Mouse (Mus musculus) forebrain, postnatal 0 days (tissue): Measurements from ENCODE around the gene Nfatc3. TPM values are rescaled to one million over a fixed set of nuclear protein-coding genes. Genes with fewer than 3 reads are reported as not detected.

Experiments used
- ATAC-seq: fragments of 200-750 bp; cut with Nextera tagmentation; 2 replicates; pipeline ENCODE4 v1.8.0; 2017; ENCODE audit warnings: mild to moderate bottlenecking, moderate library complexity
- DNase-seq: peaks from one replicate; pipeline ENCODE4 v3.0.0-alpha.2; 2015
- H3K27ac ChIP-seq: fragments of 300-500 bp; sonication (generic); 2 replicates; pipeline ENCODE4 v1.5.1; 2014; ENCODE audit warnings: low read depth, mild to moderate bottlenecking, antibody characterized with exemption, low read length, moderate library complexity, mixed read lengths
- H3K27me3 ChIP-seq: fragments of 300-500 bp; sonication (generic); 2 replicates; pipeline ENCODE4 v1.6.1; 2014; ENCODE audit warnings: mild to moderate bottlenecking, low read length, mixed read lengths; ENCODE audit not compliant: insufficient read depth
- H3K36me3 ChIP-seq: fragments of 300-500 bp; sonication (generic); 2 replicates; pipeline ENCODE4 v1.6.1; 2014; ENCODE audit warnings: mild to moderate bottlenecking, moderate library complexity; ENCODE audit not compliant: insufficient read depth
- H3K4me1 ChIP-seq: fragments of 300-500 bp; sonication (generic); 2 replicates; pipeline ENCODE4 v1.6.1; 2014; ENCODE audit warnings: antibody characterized with exemption; ENCODE audit not compliant: insufficient read depth
- H3K4me2 ChIP-seq: fragments of 300-500 bp; sonication (generic); 2 replicates; pipeline ENCODE4 v1.6.1; 2014; ENCODE audit warnings: low read depth, mild to moderate bottlenecking, moderate library complexity
- H3K4me3 ChIP-seq: fragments of 300-500 bp; sonication (generic); 2 replicates; pipeline ENCODE4 v1.5.1; 2014; ENCODE audit warnings: low read depth, low read length, mixed read lengths
- H3K9ac ChIP-seq: fragments of 300-500 bp; sonication (generic); 2 replicates; pipeline ENCODE4 v1.6.1; 2014; ENCODE audit warnings: mild to moderate bottlenecking
- H3K9me3 ChIP-seq: fragments of 300-500 bp; sonication (generic); 2 replicates; pipeline ENCODE4 v1.6.1; 2016; ENCODE audit warnings: low read length
- CTCF ChIP-seq: sonication (generic); IDR thresholded peaks from 2 replicates; pipeline ENCODE4 v1.5.1; 2016; ENCODE audit warnings: antibody characterized with exemption, control low read depth, low read depth
- WGBS: fragments of 180-500 bp; shearing (Covaris S2); extraction: QIAGEN DNeasy Blood & Tissue Kit; methylation state at CpG from one replicate; pipeline ENCODE4 v1.1.7; 2014; 5-methylcytosine and 5-hydroxymethylcytosine counted together
- polyA plus RNA-seq: library from polyadenylated mRNA; unstranded; fragments of >200 nt; fragmentation: Nextera tagmentation; extraction: Ambion mirVana; gene quantifications from 2 replicates; pipeline ENCODE4 v1.2.1, GENCODE M21; 2015
- total RNA-seq: library from RNA; depleted of rRNA; stranded (reverse); fragments of >200 nt; gene quantifications from 2 replicates; pipeline ENCODE4 v1.2.3, GENCODE M21; 2014

The Nfatc3 gene
- total and polyA plus RNA-seq, 2 experiments from 2014 or later: 1.9 to 16.0 TPM

DNA sequence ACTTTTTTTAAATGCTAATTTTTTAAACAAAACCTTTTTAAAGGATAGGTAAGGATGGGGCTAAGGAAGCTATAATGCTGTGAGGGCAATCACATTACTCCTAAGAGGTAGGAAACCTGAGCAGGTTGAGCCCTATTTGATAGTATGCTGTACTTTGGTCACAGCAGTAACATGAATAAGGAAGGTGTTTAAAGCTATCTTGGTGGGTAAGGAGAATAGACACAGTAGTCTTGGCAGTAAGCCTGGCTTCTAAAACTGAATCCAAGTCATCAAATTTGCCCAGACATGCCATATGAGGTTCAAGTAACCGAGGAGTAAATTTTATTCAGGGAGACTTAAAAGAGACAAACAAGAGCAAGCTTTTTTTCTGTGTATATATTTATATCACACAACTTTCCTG lies 10.9 kb downstream of the Nfatc3 start:
- DNase-seq: peak; percentile 73
- WGBS: 18% methylated on average over 1 of the region's 1 CpGs

DNA sequence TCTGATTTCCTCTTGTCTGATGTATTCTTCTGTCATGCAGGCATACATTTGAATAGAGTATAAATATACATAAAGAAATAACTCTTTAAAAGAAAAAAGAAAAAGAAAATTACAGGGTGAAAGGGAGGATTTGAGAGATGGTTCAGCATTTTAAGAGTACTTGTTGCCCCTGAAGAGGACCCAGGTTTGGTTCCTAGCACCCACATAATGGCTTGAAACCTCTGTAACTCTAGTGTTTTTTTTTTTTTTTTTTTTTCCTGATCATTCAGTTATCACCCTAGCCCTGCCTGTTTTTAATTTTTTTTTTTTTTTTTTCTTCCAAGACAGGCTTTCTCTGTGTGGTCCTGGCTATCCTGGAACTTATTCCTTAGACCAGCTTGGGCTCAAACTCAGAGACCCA lies 13.5 kb downstream of the Nfatc3 start:
- no peaks in the 10 kb centered on the region for H3K27me3 ChIP-seq
- H3K4me1 ChIP-seq: no peaks in the 10 kb centered on the region
- H3K9me3 ChIP-seq: no peaks in the 10 kb centered on the region
- no peak for DNase-seq
- H3K4me2 ChIP-seq: no peak overlapping the region
- no peaks in the 10 kb centered on the region for H3K36me3 ChIP-seq
- H3K27ac ChIP-seq: no peak overlapping the region
- ATAC-seq: no peak
- TF ChIP-seq CTCF: no peak
- no peak overlapping the region for H3K4me3 ChIP-seq
- no peak overlapping the region for H3K9ac ChIP-seq

More for the DNA sequence above, 10.9 kb downstream of the Nfatc3 start:
- Histone ChIP-seq H3K27me3 (no peaks in the 10 kb centered on the region), H3K27ac (no peak overlapping the region), H3K4me1 (no peaks in the 10 kb centered on the region), H3K9me3 (no peaks in the 10 kb centered on the region), H3K9ac (no peak overlapping the region), H3K4me3 (no peak overlapping the region), H3K36me3 (no peaks in the 10 kb centered on the region), H3K4me2 (no peak overlapping the region)
- no peak for TF ChIP-seq CTCF
- no peak for ATAC-seq

DNA sequence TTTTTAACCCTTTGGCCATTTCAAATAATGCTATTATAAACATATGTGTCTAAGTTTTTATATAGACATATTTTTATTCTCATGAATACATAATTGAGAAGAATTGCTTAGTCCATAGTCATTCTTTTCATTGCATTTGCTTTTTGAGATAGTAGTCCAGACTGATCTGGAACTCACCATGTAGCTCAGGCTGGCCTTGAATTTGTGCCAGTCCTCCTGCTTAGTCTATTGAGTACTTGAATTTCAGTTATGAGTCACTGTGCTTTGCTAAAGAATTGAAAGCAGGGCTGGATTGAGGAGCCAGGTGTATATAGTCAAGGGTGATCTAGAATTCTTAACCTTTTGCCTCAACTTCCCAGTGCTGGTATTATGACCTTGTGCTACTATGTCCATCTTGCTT lies 15.6 kb downstream of the Nfatc3 start:
- ATAC-seq (no peak), DNase-seq (no peak)
- H3K4me2 ChIP-seq: no peak overlapping the region
- no peaks in the 10 kb centered on the region for H3K27me3 ChIP-seq
- H3K4me1 ChIP-seq: no peaks in the 10 kb centered on the region
- no peak for TF ChIP-seq CTCF
- 0 out of 2 replicates have a peak, but pooled peaks cover 3% of the 10 kb centered on the region for H3K36me3 ChIP-seq
- H3K4me3 ChIP-seq: no peak overlapping the region
- H3K9me3 ChIP-seq: no peaks in the 10 kb centered on the region
- no peak overlapping the region for H3K9ac ChIP-seq
- H3K27ac ChIP-seq: no peak overlapping the region

DNA sequence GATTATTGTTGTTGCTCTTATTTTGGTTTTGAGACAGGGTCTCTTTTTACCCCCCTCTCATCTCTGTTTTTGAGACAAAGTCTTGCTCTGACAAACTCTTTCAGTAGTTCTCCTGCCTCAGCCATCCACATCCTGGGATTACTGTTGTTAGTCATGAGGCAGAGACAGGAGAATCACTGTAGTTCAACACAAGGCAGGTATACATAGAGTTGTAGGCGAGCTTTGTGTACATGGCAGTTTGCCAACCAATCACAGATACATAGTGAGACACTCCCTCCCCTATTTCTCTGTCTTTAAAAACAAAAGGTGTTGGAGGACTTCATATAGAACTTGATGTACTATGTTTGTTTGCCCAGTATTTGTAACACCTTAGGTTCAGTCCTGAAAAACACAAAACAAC lies 16.0 kb downstream of the Nfatc3 start:
- H3K27ac ChIP-seq: 0 out of 2 replicates have a peak overlapping the region, but pooled peaks have one; percentile 10
- H3K4me1 ChIP-seq: no peaks in the 10 kb centered on the region
- H3K9me3 ChIP-seq: no peaks in the 10 kb centered on the region
- no peak overlapping the region for H3K4me3 ChIP-seq
- DNase-seq (no peak), ATAC-seq (no peak)
- 58% methylated on average over 1 of the region's 1 CpGs for WGBS
- no peak overlapping the region for H3K9ac ChIP-seq
- H3K36me3 ChIP-seq: 0 out of 2 replicates have a peak, but pooled peaks cover 7% of the 10 kb centered on the region
- no peak overlapping the region for H3K4me2 ChIP-seq
- H3K27me3 ChIP-seq: no peaks in the 10 kb centered on the region
- TF ChIP-seq CTCF: no peak

DNA sequence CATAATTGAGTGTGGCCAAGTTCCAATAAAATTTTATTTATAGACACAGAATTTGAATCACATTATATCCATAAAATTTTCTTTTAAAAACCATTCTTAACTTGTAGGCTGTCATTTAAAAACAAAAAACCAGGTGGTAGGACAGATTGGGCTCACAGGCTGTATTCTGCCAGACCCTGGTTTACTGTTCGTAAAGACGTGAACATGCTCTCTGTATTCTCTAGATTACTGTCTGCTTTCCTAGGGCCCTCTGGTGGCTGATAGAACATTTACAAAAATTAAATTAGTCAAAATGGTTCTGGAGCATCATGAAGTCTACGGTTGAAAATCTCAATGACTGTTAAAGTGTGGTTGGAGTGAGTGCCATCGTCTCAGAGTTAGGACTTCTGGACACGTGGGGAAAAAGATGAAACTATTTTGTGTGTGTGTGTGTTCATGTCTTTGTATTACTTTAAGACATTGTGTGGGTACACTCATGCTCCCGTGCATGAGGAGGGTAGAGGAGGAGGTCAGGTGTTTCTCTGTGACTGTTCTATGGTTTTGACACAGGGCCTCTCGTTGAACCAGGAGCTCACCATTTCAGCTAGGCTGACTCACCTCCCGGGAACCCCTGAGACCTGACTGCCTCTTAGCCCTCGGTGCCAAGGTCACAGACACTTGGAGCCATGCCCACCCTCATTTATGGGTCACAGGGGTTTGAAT lies 16.7 kb downstream of the Nfatc3 start:
- ATAC-seq: peak; percentile 94
- WGBS: 71% methylated on average over 9 of the region's 9 CpGs

DNA sequence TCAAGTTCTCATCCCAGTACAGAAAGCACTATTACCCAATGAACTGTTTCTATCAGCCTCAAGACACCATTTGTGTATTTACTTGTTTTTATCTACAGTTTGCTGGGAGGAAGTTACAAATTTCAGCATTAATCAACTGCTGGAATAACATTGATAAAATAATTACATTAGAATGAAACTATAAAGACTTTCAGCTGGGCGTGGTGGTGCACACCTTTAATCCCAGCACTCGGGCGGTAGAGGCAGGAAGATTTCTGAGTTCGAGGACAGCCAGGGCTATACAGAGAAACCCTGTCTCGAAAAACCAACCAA lies 17.2 kb downstream of the Nfatc3 start:
- TF ChIP-seq CTCF: no peak
- DNase-seq: no peak
- 96% methylated on average over 5 of the region's 5 CpGs for WGBS

More for the DNA sequence above, 16.7 kb downstream of the Nfatc3 start:
- H3K9me3 ChIP-seq: no peaks in the 10 kb centered on the region
- peak; percentile 82 for DNase-seq
- H3K9ac ChIP-seq: no peak overlapping the region
- peak; percentile 59 for TF ChIP-seq CTCF
- 0 out of 2 replicates have a peak, but pooled peaks cover 7% of the 10 kb centered on the region for H3K36me3 ChIP-seq
- 0 out of 2 replicates have a peak overlapping the region, but pooled peaks have one; percentile 2 for H3K27ac ChIP-seq
- H3K4me1 ChIP-seq: no peaks in the 10 kb centered on the region
- H3K4me2 ChIP-seq: no peak overlapping the region
- no peaks in the 10 kb centered on the region for H3K27me3 ChIP-seq
- no peak overlapping the region for H3K4me3 ChIP-seq

GRCm38 (mm10) chr8:106076612-106077011 lies 18.0 kb downstream of the Nfatc3 start:
- no peaks in the 10 kb centered on the region for H3K27me3 ChIP-seq
- WGBS: 81% methylated on average over 5 of the region's 5 CpGs
- H3K4me3 ChIP-seq: no peak overlapping the region
- no peak for DNase-seq
- H3K4me1 ChIP-seq: no peaks in the 10 kb centered on the region
- H3K4me2 ChIP-seq: no peak overlapping the region
- no peak overlapping the region for H3K27ac ChIP-seq
- TF ChIP-seq CTCF: peak; percentile 46
- no peak overlapping the region for H3K9ac ChIP-seq
- no peaks in the 10 kb centered on the region for H3K9me3 ChIP-seq
- no peak for ATAC-seq
- H3K36me3 ChIP-seq: 0 out of 2 replicates have a peak, but pooled peaks cover 7% of the 10 kb centered on the region

More for the DNA sequence above, 17.2 kb downstream of the Nfatc3 start:
- no peak for ATAC-seq
- no peaks in the 10 kb centered on the region for H3K27me3 ChIP-seq
- no peaks in the 10 kb centered on the region for H3K9me3 ChIP-seq
- H3K4me2 ChIP-seq: no peak overlapping the region
- no peak overlapping the region for H3K9ac ChIP-seq
- H3K27ac ChIP-seq: 0 out of 2 replicates have a peak overlapping the region, but pooled peaks have one; percentile 2
- 0 out of 2 replicates have a peak, but pooled peaks cover 7% of the 10 kb centered on the region for H3K36me3 ChIP-seq
- no peak overlapping the region for H3K4me3 ChIP-seq
- H3K4me1 ChIP-seq: no peaks in the 10 kb centered on the region
